Comparison of ENCODE assay signal across 8 mouse cellular contexts in genomic region chr17:3083886-3084550, GRCm38 (mm10). TPM values are rescaled to one million over a fixed set of nuclear protein-coding genes. Genes with fewer than 3 reads are reported as not detected.
DNase-seq lines count a peak whose midpoint lies in the region; ATAC-seq and TF ChIP-seq lines count a peak whose summit lies in the region.

No protein-coding gene starts in this region.

- H3K4me1 ChIP-seq in forebrain, embryonic 14.5 days (ENCODE audit: control insufficient read depth, insufficient read depth, low read length): no peaks in the 10 kb centered on the region
- H3K4me1 ChIP-seq in lung, adult 2 months (ENCODE audit: control insufficient read depth, insufficient read depth, low read length): no peaks in the 10 kb centered on the region

- peak; percentile 82 for ATAC-seq in forebrain, embryonic 14.5 days
- ATAC-seq in neutrophil, adult 5-6 weeks (ENCODE audit: extremely low read depth, insufficient number of reproducible peaks, low FRiP score, poor library complexity, severe bottlenecking): peak; percentile 7

- H3K36me3 ChIP-seq in forebrain, embryonic 14.5 days (ENCODE audit: control insufficient read depth, insufficient read depth, low read length): no peaks in the 10 kb centered on the region

- peak overlapping the region; percentile 61 for H3K9ac ChIP-seq in forebrain, embryonic 14.5 days (ENCODE audit: low read length)

- H3K4me3 ChIP-seq in forebrain, embryonic 14.5 days (ENCODE audit: low read depth, low read length): peak overlapping the region; percentile 42
- peak overlapping the region; percentile 59 for H3K4me3 ChIP-seq in lung, adult 2 months (replicated peaks; ENCODE audit: extremely low read depth, low read depth, low read length)

- intact Hi-C loops in heart, postnatal 14 days (cut with DNase I): loop anchor here (2.0 kb wide), 2 partner anchors 31 to 141 kb away; partner anchors contain the start of gene Scaf8

- DNase-seq in ES-CJ7 (ENCODE audit: low read depth, low spot score): peak; percentile 94
- DNase-seq in cerebellum, adult 11 months: peak; percentile 93
- peak; percentile 98 for DNase-seq in forebrain, embryonic 14.5 days (ENCODE audit: low spot score)
- DNase-seq in heart, postnatal 14 days: peak; percentile 94 to 96
- DNase-seq in layer of hippocampus, adult 11-12 months (ENCODE audit: low spot score): peak; percentile 94
- peak; percentile 93 for DNase-seq in lung, adult 2 months
- peak; percentile 82 to 89 for DNase-seq in thymus, adult 18-20 months

- no peak for TF ChIP-seq CTCF in lung, adult 2 months (IDR thresholded peaks at IDR 0.05; ENCODE audit: insufficient read depth, low read length)

- H3K27ac ChIP-seq in forebrain, embryonic 14.5 days (ENCODE audit: low read depth, low read length): peak overlapping the region; percentile 95

- under 1% methylated on average over 38 of the region's 40 CpGs for WGBS in forebrain, embryonic 14.5 days
- WGBS in lung, adult 2 months: under 1% methylated on average over 39 of the region's 40 CpGs

- no peaks in the 10 kb centered on the region for H3K9me3 ChIP-seq in forebrain, embryonic 14.5 days (replicated peaks; ENCODE audit: control insufficient read depth, low read length)

- no peaks in the 10 kb centered on the region for H3K27me3 ChIP-seq in forebrain, embryonic 14.5 days (replicated peaks; ENCODE audit: control insufficient read depth, insufficient read depth, low read length)

- H3K4me2 ChIP-seq in forebrain, embryonic 14.5 days (ENCODE audit: low read length): peak overlapping the region; percentile 58

- TF ChIP-seq POLR2A in lung, adult 2 months (IDR thresholded peaks at IDR 0.05; ENCODE audit: borderline replicate concordance, extremely low read depth, low read depth, low read length): peak; percentile 70; the same call in 1 of the 2 replicates

RNA-seq across cellular contexts. Expression of gene Scaf8, which starts 30.8 kb away (rescaled TPM):
- polyA plus RNA-seq in forebrain, embryonic 14.5 days (2014; fragmentation: Nextera tagmentation; extraction: Ambion mirVana): 15.9 and 18.0 TPM in 2 replicates
- total RNA-seq in heart, postnatal 14 days (2021): 10 to 100 TPM; 36.5 to 36.6 TPM
- 23.4 and 24.6 TPM in 2 replicates for polyA plus RNA-seq in lung, adult 2 months (2012; rRNA removed)
- 86.3 and 88.1 TPM in 2 replicates for total RNA-seq in neutrophil, adult 5-6 weeks (2017)

Comparison
In these comparisons a context has a peak if more than half of its experiments do, and no peak if none do; other contexts are left out.
1. Peak in every context shown above with its lines: DNase-seq, ATAC-seq, H3K4me3 ChIP-seq and H3K27ac ChIP-seq.